Mouse (Mus musculus): ENCODE results near the gene Adam12.

GRCm38 (mm10) chr7:134001581-134001980 is 230.4 kb downstream of the Adam12 start:
- no peak for TF ChIP-seq CTCF (conservative IDR thresholded peaks at IDR 0.05; ENCODE audit: insufficient read depth, insufficient read length, low read depth, low read length)
- TF ChIP-seq POLR2A (IDR thresholded peaks at IDR 0.05; ENCODE audit: low read depth, low read length) = no peak
